Mouse (Mus musculus) CH12.LX (cell line): ENCODE measurements around the gene 1700037C18Rik. TPM values are rescaled to one million over a fixed set of nuclear protein-coding genes. Genes with fewer than 3 reads are reported as not detected.
"Not testable (repeated sequence)": the region's sequence is repeated elsewhere in the genome, so short reads cannot be mapped to it uniquely, and the experiment has no call there.

Experiments used
- DNase-seq: peaks from one replicate; pipeline ENCODE4 v3.0.0-alpha.2; 2013; ENCODE audit errors: extremely low read depth
- H3K27ac ChIP-seq: 2 replicates; pipeline ENCODE4 v1.5.1; 2012; ENCODE audit warnings: low read depth, mild to moderate bottlenecking, control low read depth, moderate library complexity; ENCODE audit not compliant: insufficient read depth
- H3K27me3 ChIP-seq: replicated peaks from 2 replicates; pipeline ENCODE3; 2012; ENCODE audit warnings: inconsistent platforms
- H3K36me3 ChIP-seq, 2 experiments: replicated peaks in 1 of 2; 2 replicates each; pipeline versions ENCODE3 to v1.6.1; 2012; ENCODE audit warnings: inconsistent platforms in 1 of 2, low read length in 1 of 2, mild to moderate bottlenecking in 1 of 2, mixed read lengths in 1 of 2, moderate library complexity in 1 of 2; ENCODE audit not compliant: control insufficient read depth in 1 of 2, insufficient read depth in 1 of 2
- H3K4me1 ChIP-seq, 2 experiments: 2 replicates each; pipeline ENCODE4 v1.6.1; 2012; ENCODE audit warnings: inconsistent platforms in 1 of 2, moderate library complexity in 1 of 2; ENCODE audit not compliant: insufficient read depth in 2 of 2, control insufficient read depth in 1 of 2
- H3K4me2 ChIP-seq: 2 replicates; pipeline ENCODE4 v1.6.1; 2012; ENCODE audit warnings: low read depth, mild to moderate bottlenecking, control low read depth; ENCODE audit not compliant: poor library complexity, insufficient read depth, severe bottlenecking
- H3K4me3 ChIP-seq, 3 experiments: fragments of 150-350 bp in 1 of 3; sonication (generic) in 1 of 3; replicated peaks in 1 of 3; 2 replicates each; pipeline versions ENCODE3 to v1.5.1; 2011 to 2012; ENCODE audit warnings: low read depth in 2 of 3, low read length in 2 of 3, mild to moderate bottlenecking in 2 of 3, moderate library complexity in 2 of 3, control low read depth in 1 of 3, improper control_type of control experiment in 1 of 3, inconsistent platforms in 1 of 3, mixed read lengths in 1 of 3; ENCODE audit not compliant: poor library complexity in 1 of 3
- H3K79me2 ChIP-seq: replicated peaks from 2 replicates; pipeline ENCODE4 v1.6.1; 2012; ENCODE audit warnings: mild to moderate bottlenecking, moderate library complexity; ENCODE audit not compliant: control insufficient read depth, poor library complexity, insufficient read depth, severe bottlenecking; ENCODE audit errors: extremely low read depth
- H3K9ac ChIP-seq: 2 replicates; pipeline ENCODE4 v1.6.1; 2012; ENCODE audit warnings: low read depth, mild to moderate bottlenecking, control low read depth, moderate library complexity; ENCODE audit not compliant: insufficient read depth
- H3K9me3 ChIP-seq: replicated peaks from 2 replicates; pipeline ENCODE3; 2012; ENCODE audit warnings: low read length, inconsistent platforms, mixed read lengths
- BHLHE40 ChIP-seq: IDR thresholded peaks from 2 replicates; pipeline ENCODE4 v1.6.1; 2011; ENCODE audit warnings: mild to moderate bottlenecking, low read depth, low read length, improper control_type of control experiment
- E2F4 ChIP-seq: IDR thresholded peaks from 2 replicates; pipeline ENCODE4 v1.6.1; 2011; ENCODE audit warnings: low read depth, low read length, improper control_type of control experiment; ENCODE audit not compliant: insufficient replicate concordance
- EP300 ChIP-seq: IDR thresholded peaks from 2 replicates; pipeline ENCODE4 v1.6.1; 2011; ENCODE audit warnings: low read length, improper control_type of control experiment
- HCFC1 ChIP-seq: IDR thresholded peaks from 2 replicates; pipeline ENCODE4 v1.6.1; 2012; ENCODE audit warnings: low read depth, mild to moderate bottlenecking, inconsistent platforms, low read length, improper control_type of control experiment
- IRF4 ChIP-seq: IDR thresholded peaks from 2 replicates; pipeline ENCODE4 v1.6.1; 2014; ENCODE audit warnings: low read depth, mild to moderate bottlenecking, inconsistent platforms, low read length, improper control_type of control experiment
- JUND ChIP-seq: conservative IDR thresholded peaks from 2 replicates; pipeline ENCODE4 v1.6.1; 2011; ENCODE audit warnings: low read depth, low read length, improper control_type of control experiment
- KAT2A ChIP-seq: IDR thresholded peaks from 2 replicates; pipeline ENCODE4 v1.6.1; 2012; ENCODE audit warnings: low read length, improper control_type of control experiment, inconsistent platforms; ENCODE audit not compliant: insufficient replicate concordance
- MAFK ChIP-seq: IDR thresholded peaks from 2 replicates; pipeline ENCODE4 v1.6.1; 2011; ENCODE audit warnings: low read length, improper control_type of control experiment; ENCODE audit not compliant: insufficient replicate concordance
- MAX ChIP-seq: IDR thresholded peaks from 2 replicates; pipeline ENCODE4 v1.6.1; 2011; ENCODE audit warnings: low read length, improper control_type of control experiment
- MEF2A ChIP-seq: IDR thresholded peaks from 2 replicates; pipeline ENCODE4 v1.6.1; 2014; ENCODE audit warnings: low read depth, mild to moderate bottlenecking, inconsistent platforms, low read length, improper control_type of control experiment, borderline replicate concordance
- MYC ChIP-seq: IDR thresholded peaks from 2 replicates; pipeline ENCODE4 v1.6.1; 2011; ENCODE audit warnings: low read depth, mild to moderate bottlenecking, improper control_type of control experiment, low read length
- NRF1 ChIP-seq: IDR thresholded peaks from 2 replicates; pipeline ENCODE4 v1.6.1; 2014; ENCODE audit warnings: low read depth, mild to moderate bottlenecking, inconsistent platforms, low read length, improper control_type of control experiment, moderate library complexity
- PAX5 ChIP-seq: IDR thresholded peaks from 2 replicates; pipeline ENCODE4 v1.6.1; 2012; ENCODE audit warnings: low read length, inconsistent platforms, mixed read lengths
- POLR2A ChIP-seq: IDR thresholded peaks from 2 replicates; pipeline ENCODE4 v1.6.1; 2011; ENCODE audit warnings: low read depth, mild to moderate bottlenecking, improper control_type of control experiment, low read length
- RAD21 ChIP-seq: IDR thresholded peaks from 2 replicates; pipeline ENCODE4 v1.6.1; 2011; ENCODE audit warnings: low read depth, mild to moderate bottlenecking, low read length, improper control_type of control experiment, moderate library complexity
- RCOR1 ChIP-seq: conservative IDR thresholded peaks from 2 replicates; pipeline ENCODE4 v1.6.1; 2012; ENCODE audit warnings: low read depth, mild to moderate bottlenecking, inconsistent platforms, low read length, improper control_type of control experiment
- UBTF ChIP-seq: IDR thresholded peaks from 2 replicates; pipeline ENCODE4 v1.6.1; 2012; ENCODE audit warnings: low read depth, mild to moderate bottlenecking, inconsistent platforms, low read length, improper control_type of control experiment, moderate library complexity
- USF1 ChIP-seq: IDR thresholded peaks from 2 replicates; pipeline ENCODE4 v1.6.1; 2014; ENCODE audit warnings: low read depth, mild to moderate bottlenecking, inconsistent platforms, low read length, improper control_type of control experiment
- USF2 ChIP-seq: conservative IDR thresholded peaks from 2 replicates; pipeline ENCODE4 v1.6.1; 2011; ENCODE audit warnings: low read depth, low read length, improper control_type of control experiment
- ZKSCAN1 ChIP-seq: IDR thresholded peaks from 2 replicates; pipeline ENCODE4 v1.6.1; 2012; ENCODE audit warnings: low read depth, inconsistent platforms, low read length, improper control_type of control experiment, borderline replicate concordance
- dilution Hi-C: fragments of 300-500 bp; cut with MboI; formaldehyde crosslinking; loops from 2 replicates; pipeline ENCODE4 v1.14.3; 2020; ENCODE audit warnings: low sequenced_read_pairs; ENCODE audit not compliant: extremely low pct_unique_long_range_greater_than_20kb, extremely low pct_ligation_motif_present
- in situ Hi-C: fragments of 300-500 bp; cut with MboI; formaldehyde crosslinking; loops from 3 replicates; pipeline ENCODE4 v1.14.3; 2019; ENCODE audit warnings: low sequenced_read_pairs, low pct_ligation_motif_present, low pct_unique_long_range_greater_than_20kb, mixed read lengths
- polyA plus RNA-seq: library from polyadenylated mRNA; unstranded; fragments of >175 nt; gene quantifications from 2 replicates; pipeline ENCODE4 v1.2.1, GENCODE M21; 2012; ENCODE audit warnings: low read depth; ENCODE audit not compliant: insufficient read length
- total RNA-seq, 2 experiments: library from RNA; depleted of rRNA; stranded (reverse); fragments of 300-350 nt in 1 of 2; fragments of >200 nt in 1 of 2; gene quantifications; 2 replicates each; pipeline ENCODE4 v1.2.3; 2012 to 2014

1700037C18Rik gene
- total and polyA plus RNA-seq, 3 experiments, result 11.9 to 18.1 (median 14.7) TPM

DNA sequence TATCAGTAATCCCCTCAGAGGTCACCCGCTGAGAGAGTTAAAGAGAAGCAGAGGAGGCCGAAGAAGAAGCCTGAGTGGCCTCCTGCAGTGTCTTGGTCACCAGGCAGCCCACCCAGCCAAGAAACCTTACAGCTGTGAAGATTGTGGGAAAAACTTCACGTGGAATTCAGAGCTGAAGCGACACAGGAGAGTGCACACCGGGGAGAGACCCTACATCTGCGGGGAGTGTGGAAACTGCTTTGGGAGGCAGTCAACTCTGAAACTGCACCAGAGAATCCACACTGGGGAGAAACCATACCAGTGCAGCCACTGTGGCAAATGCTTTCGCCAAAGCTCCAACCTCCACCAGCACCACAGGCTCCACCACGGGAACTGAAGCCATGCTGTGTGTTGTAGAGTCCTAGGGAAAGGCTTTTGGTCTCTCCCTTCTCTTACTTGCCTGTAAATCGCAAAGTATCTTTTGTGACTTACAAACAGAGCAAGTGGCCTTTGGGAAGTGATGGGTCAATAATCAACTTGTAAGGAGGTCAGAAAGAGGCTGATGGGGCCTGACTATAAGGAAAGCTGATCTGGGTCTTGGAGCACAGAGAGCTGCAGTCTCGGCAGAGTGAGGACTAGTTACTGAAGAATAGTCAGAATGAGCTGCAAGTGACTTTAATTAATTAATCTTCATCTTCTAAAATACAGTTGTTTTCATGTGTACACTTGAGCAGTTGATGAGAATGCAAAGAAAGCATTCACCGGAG lies 53.9 kb downstream of the 1700037C18Rik start:
- Histone ChIP-seq H3K4me3 (no peak overlapping the region), H3K79me2 (no peaks in the 10 kb centered on the region), H3K9ac (no peak overlapping the region), H3K9me3 (no peaks in the 10 kb centered on the region), H3K27me3 (no peaks in the 10 kb centered on the region), H3K36me3 (no peaks in the 10 kb centered on the region), H3K27ac (no peak overlapping the region), H3K4me1 (peaks cover 2 to 5% of the 10 kb centered on the region in 2 experiments; a peak in 1 of 4 replicates), H3K4me2 (no peak overlapping the region)
- TF ChIP-seq USF2 (no peak), USF1 (no peak), MYC (no peak), ZKSCAN1 (no peak), E2F4 (no peak)
- dilution Hi-C loops, result no loop called here
- in situ Hi-C loops, result no loop called here
- DNase-seq, result no peak

DNA sequence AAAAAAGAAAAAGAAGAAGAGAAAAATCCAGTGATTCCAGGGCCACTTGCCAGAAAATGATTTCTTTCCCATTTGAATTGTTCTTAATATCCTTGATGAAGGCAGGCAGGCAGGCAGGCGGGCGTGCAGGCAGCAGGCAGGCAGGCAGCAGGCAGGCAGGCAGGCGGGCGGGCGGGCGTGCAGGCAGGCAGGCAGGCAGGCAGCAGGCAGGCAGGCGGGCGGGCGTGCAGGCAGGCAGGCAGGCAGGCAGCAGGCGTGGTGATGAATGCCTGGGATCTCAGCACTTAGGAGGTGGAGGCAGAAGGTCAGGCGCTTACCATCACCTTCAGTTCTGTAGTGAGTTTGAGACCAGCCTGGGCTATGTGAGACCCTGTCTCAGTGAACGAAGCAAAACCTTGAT lies 55.9 kb downstream of the 1700037C18Rik start:
- H3K79me2 ChIP-seq, result no peaks in the 10 kb centered on the region
- peaks cover 0 to 5% of the 10 kb centered on the region in 2 experiments; a peak in 2 of 4 replicates for H3K4me1 ChIP-seq
- H3K4me2 ChIP-seq, result no peak overlapping the region
- no peaks in the 10 kb centered on the region for H3K9me3 ChIP-seq
- in situ Hi-C loops, result no loop called here
- no peaks in the 10 kb centered on the region for H3K36me3 ChIP-seq
- no peak for TF ChIP-seq JUND
- TF ChIP-seq USF2, result no peak
- no peak for TF ChIP-seq HCFC1
- no peak for TF ChIP-seq MAFK
- no peak for TF ChIP-seq EP300
- TF ChIP-seq E2F4, result no peak
- TF ChIP-seq MEF2A, result no peak
- TF ChIP-seq IRF4, result no peak
- no peak for TF ChIP-seq NRF1
- no peak for TF ChIP-seq KAT2A
- no peak for TF ChIP-seq RCOR1
- TF ChIP-seq POLR2A, result no peak
- no peak for TF ChIP-seq BHLHE40
- no peak for TF ChIP-seq UBTF
- TF ChIP-seq PAX5, result no peak
- TF ChIP-seq MAX, result no peak
- TF ChIP-seq RAD21, result no peak
- dilution Hi-C loops, result no loop called here
- DNase-seq, result no peak
- no peak overlapping the region for H3K9ac ChIP-seq
- H3K27me3 ChIP-seq, result no peaks in the 10 kb centered on the region
- H3K4me3 ChIP-seq, result no peak overlapping the region
- H3K27ac ChIP-seq, result no peak overlapping the region

DNA sequence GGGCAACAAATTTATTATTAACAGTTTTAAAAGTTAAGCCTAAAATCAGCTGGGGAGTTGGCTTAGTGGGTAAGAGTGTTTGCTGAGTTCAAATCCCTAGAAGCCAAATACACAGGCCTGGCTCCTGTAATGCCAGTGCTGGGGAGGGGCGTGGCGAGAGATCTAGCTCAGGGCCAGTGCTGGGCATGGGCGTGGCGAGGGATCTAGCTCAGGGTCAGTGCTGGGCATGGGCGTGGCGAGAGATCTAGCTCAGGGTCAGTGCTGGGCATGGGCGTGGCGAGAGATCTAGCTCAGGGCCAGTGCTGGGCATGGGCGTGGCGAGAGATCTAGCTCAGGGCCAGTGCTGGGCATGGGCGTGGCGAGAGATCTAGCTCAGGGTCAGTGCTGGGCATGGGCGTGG lies 57.2 kb downstream of the 1700037C18Rik start:
- in situ Hi-C loops, H3K9me3 ChIP-seq, H3K79me2 ChIP-seq, dilution Hi-C loops, H3K9ac ChIP-seq, H3K27me3 ChIP-seq, DNase-seq, H3K4me3 ChIP-seq, H3K4me2 ChIP-seq, H3K27ac ChIP-seq, H3K36me3 ChIP-seq: not testable (repeated sequence)
- peaks cover 3 to 12% of the 10 kb centered on the region in 2 experiments; a peak in 3 of 4 replicates for H3K4me1 ChIP-seq
